Mouse (Mus musculus) stomach, postnatal 0 days (tissue): ENCODE results near the gene Mtmr6. TPM values are rescaled to one million over a fixed set of nuclear protein-coding genes. Genes with fewer than 3 reads are reported as not detected.

Experiments used
- ATAC-seq: fragments of 200-750 bp; cut with Nextera tagmentation; 2 replicates; pipeline ENCODE4 v1.8.0; 2017; ENCODE audit not compliant: low FRiP score, low TSS enrichment
- DNase-seq: peaks from one replicate; pipeline ENCODE4 v3.0.0-alpha.2; 2016; ENCODE audit warnings: low spot score
- H3K27ac ChIP-seq: fragments of 300-500 bp; sonication (generic); replicated peaks from 2 replicates; pipeline ENCODE4 v1.5.1; 2014; ENCODE audit warnings: mild to moderate bottlenecking, control low read depth
- H3K27me3 ChIP-seq: fragments of 300-500 bp; sonication (generic); 2 replicates; pipeline ENCODE4 v1.6.1; 2014; ENCODE audit warnings: low read length; ENCODE audit not compliant: control insufficient read depth, insufficient read depth
- H3K36me3 ChIP-seq: fragments of 300-500 bp; sonication (generic); 2 replicates; pipeline ENCODE4 v1.6.1; 2014; ENCODE audit warnings: low read length, mixed read lengths; ENCODE audit not compliant: control insufficient read depth, insufficient read depth
- H3K4me1 ChIP-seq: fragments of 300-500 bp; sonication (generic); replicated peaks from 2 replicates; pipeline ENCODE4 v1.6.1; 2014; ENCODE audit warnings: antibody characterized with exemption; ENCODE audit not compliant: control insufficient read depth, insufficient read depth
- H3K4me2 ChIP-seq: fragments of 300-500 bp; sonication (generic); replicated peaks from 2 replicates; pipeline ENCODE4 v1.6.1; 2014; ENCODE audit warnings: low read depth, mild to moderate bottlenecking, control low read depth, moderate library complexity
- H3K4me3 ChIP-seq: fragments of 300-500 bp; sonication (generic); 2 replicates; pipeline ENCODE4 v1.5.1; 2014; ENCODE audit warnings: low read depth, low read length, control low read depth
- H3K9ac ChIP-seq: fragments of 300-500 bp; sonication (generic); 2 replicates; pipeline ENCODE4 v1.6.1; 2014; ENCODE audit warnings: mild to moderate bottlenecking, low read length, control low read depth, mixed read lengths
- H3K9me3 ChIP-seq: fragments of 300-500 bp; sonication (generic); 2 replicates; pipeline ENCODE4 v1.6.1; 2016; ENCODE audit warnings: low read length; ENCODE audit not compliant: control insufficient read depth
- CTCF ChIP-seq: IDR thresholded peaks from 2 replicates; pipeline ENCODE4 v1.5.1; 2016; ENCODE audit warnings: antibody characterized with exemption, low read depth, mild to moderate bottlenecking, moderate library complexity
- EP300 ChIP-seq: optimal IDR thresholded peaks from 2 replicates; pipeline ENCODE3; 2016; ENCODE audit warnings: antibody characterized with exemption
- WGBS: fragments of 180-500 bp; shearing (Covaris S2); extraction: QIAGEN DNeasy Blood & Tissue Kit; methylation state at CpG from one replicate; pipeline ENCODE4 v1.1.7; 2014; 5-methylcytosine and 5-hydroxymethylcytosine counted together
- polyA plus RNA-seq: library from polyadenylated mRNA; unstranded; fragments of >200 nt; fragmentation: Nextera tagmentation; extraction: Ambion mirVana; gene quantifications from 2 replicates; pipeline ENCODE4 v1.2.1, GENCODE M21; 2015

The Mtmr6 gene
- polyA plus RNA-seq, 1 experiment from 2014 or later = 31.4 TPM

GRCm38 (mm10) chr14:60256356-60256755 is 8.7 kb upstream of the Mtmr6 start:
- 32% methylated on average over 3 of the region's 3 CpGs for WGBS
- Histone ChIP-seq H3K36me3 (no peaks in the 10 kb centered on the region), H3K4me1 (no peaks in the 10 kb centered on the region), H3K4me2 (no peak overlapping the region), H3K4me3 (no peak overlapping the region), H3K9ac (no peak overlapping the region), H3K27ac (no peak overlapping the region), H3K27me3 (no peaks in the 10 kb centered on the region), H3K9me3 (no peaks in the 10 kb centered on the region)
- DNase-seq = no peak
- no peak for ATAC-seq
- TF ChIP-seq CTCF (no peak), EP300 (no peak)

- H3K9me3 ChIP-seq = no peaks in the 10 kb centered on the region
- peak; percentile 56 for DNase-seq
- H3K27me3 ChIP-seq = no peaks in the 10 kb centered on the region
- no peaks in the 10 kb centered on the region for H3K36me3 ChIP-seq
- H3K9ac ChIP-seq = no peak overlapping the region
- TF ChIP-seq CTCF (no peak), EP300 (no peak)
- H3K4me3 ChIP-seq = no peak overlapping the region
- H3K4me1 ChIP-seq = no peaks in the 10 kb centered on the region
- ATAC-seq = peak; percentile 78
- WGBS = 36% methylated on average over 4 of the region's 4 CpGs
- H3K27ac ChIP-seq = no peak overlapping the region
- no peak overlapping the region for H3K4me2 ChIP-seq
These were observed 7.9 kb upstream of the Mtmr6 start for GRCm38 (mm10) chr14:60257101-60257500.

- no peaks in the 10 kb centered on the region for H3K4me1 ChIP-seq
- H3K4me2 ChIP-seq = no peak overlapping the region
- no peak overlapping the region for H3K27ac ChIP-seq
- H3K9ac ChIP-seq = no peak overlapping the region
- H3K36me3 ChIP-seq = no peaks in the 10 kb centered on the region
- TF ChIP-seq EP300 (no peak), CTCF (no peak)
- no peak for ATAC-seq
- 86% methylated on average over 1 of the region's 1 CpGs for WGBS
- no peaks in the 10 kb centered on the region for H3K27me3 ChIP-seq
- no peak for DNase-seq
- no peaks in the 10 kb centered on the region for H3K9me3 ChIP-seq
- H3K4me3 ChIP-seq = no peak overlapping the region
These were observed 7.2 kb upstream of the Mtmr6 start for GRCm38 (mm10) chr14:60257851-60258250.

- Histone ChIP-seq H3K4me3 (no peak overlapping the region), H3K27me3 (no peaks in the 10 kb centered on the region), H3K9me3 (no peaks in the 10 kb centered on the region), H3K36me3 (no peaks in the 10 kb centered on the region), H3K27ac (peak overlapping the region; percentile 35; the same call in 1 of the 2 replicates), H3K4me1 (no peaks in the 10 kb centered on the region), H3K4me2 (no peak overlapping the region), H3K9ac (no peak overlapping the region)
- TF ChIP-seq EP300 (no peak), CTCF (no peak)
- ATAC-seq = 0 out of 2 replicates have a peak, but pooled peaks have one; percentile 32
- WGBS = 32% methylated on average over 7 of the region's 7 CpGs
- DNase-seq = peak; percentile 47
These were observed 2.7 kb upstream of the Mtmr6 start for GRCm38 (mm10) chr14:60262316-60262715.

- WGBS = 81% methylated on average over 6 of the region's 6 CpGs
These were observed 4.3 kb downstream of the Mtmr6 start for GRCm38 (mm10) chr14:60269333-60269732.

DNA sequence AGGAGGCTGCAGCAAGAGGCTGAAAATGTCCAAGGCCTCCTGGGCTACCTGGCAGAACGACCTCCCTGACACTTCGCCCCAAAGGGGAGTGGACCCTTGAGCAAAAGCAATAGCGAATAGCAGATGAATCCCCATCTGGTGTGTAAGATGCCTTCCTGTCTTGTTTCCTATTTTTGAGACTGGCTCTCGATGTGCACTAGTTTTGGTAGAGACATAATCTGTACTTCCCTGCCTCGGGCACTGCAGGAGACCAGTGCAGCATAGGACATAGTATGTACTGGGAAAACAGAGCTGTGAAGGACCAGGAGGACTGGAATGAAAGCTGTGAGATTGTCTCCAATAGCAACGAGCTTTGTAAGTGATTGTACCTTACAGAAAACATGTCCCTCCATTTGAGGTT is 8.3 kb downstream of the Mtmr6 start:
- Histone ChIP-seq H3K9ac (no peak overlapping the region), H3K27me3 (no peaks in the 10 kb centered on the region), H3K4me2 (no peak overlapping the region), H3K4me1 (no peaks in the 10 kb centered on the region), H3K4me3 (no peak overlapping the region), H3K9me3 (no peaks in the 10 kb centered on the region), H3K36me3 (no peaks in the 10 kb centered on the region; the same call in 1 of the 2 replicates), H3K27ac (peak overlapping the region; percentile 40; the same call in 1 of the 2 replicates)
- TF ChIP-seq EP300 (no peak), CTCF (no peak)
- WGBS = 71% methylated on average over 6 of the region's 6 CpGs
- ATAC-seq = no peak
- no peak for DNase-seq

More at GRCm38 (mm10) chr14:60269333-60269732, 4.3 kb downstream of the Mtmr6 start:
- H3K4me3 ChIP-seq = no peak overlapping the region
- no peak overlapping the region for H3K27ac ChIP-seq
- no peaks in the 10 kb centered on the region for H3K27me3 ChIP-seq
- no peaks in the 10 kb centered on the region for H3K36me3 ChIP-seq
- H3K9me3 ChIP-seq = no peaks in the 10 kb centered on the region
- H3K9ac ChIP-seq = no peak overlapping the region
- H3K4me2 ChIP-seq = no peak overlapping the region
- no peak for ATAC-seq
- H3K4me1 ChIP-seq = no peaks in the 10 kb centered on the region
- no peak for DNase-seq
- TF ChIP-seq CTCF (no peak), EP300 (no peak)
